Mouse (Mus musculus): ENCODE data around the gene Nudt19. TPM values are rescaled to one million over a fixed set of nuclear protein-coding genes. Genes with fewer than 3 reads are reported as not detected.
"Not testable (repeated sequence)": the region's sequence is repeated elsewhere in the genome, so short reads cannot be mapped to it uniquely, and the experiment has no call there.

Nudt19 gene
- total RNA-seq, 1 experiment from 2014 or later: 49.6 TPM

GRCm38 (mm10) chr7:35535750-35536512 is 20.2 kb downstream of the Nudt19 start:
- no peak for ATAC-seq (replicated peaks in 1 of 2; ENCODE audit: insufficient read depth in 1 of 2, low FRiP score in 2 of 2, low TSS enrichment in 1 of 2, low read depth in 1 of 2, poor library complexity in 2 of 2, severe bottlenecking in 2 of 2)

DNA sequence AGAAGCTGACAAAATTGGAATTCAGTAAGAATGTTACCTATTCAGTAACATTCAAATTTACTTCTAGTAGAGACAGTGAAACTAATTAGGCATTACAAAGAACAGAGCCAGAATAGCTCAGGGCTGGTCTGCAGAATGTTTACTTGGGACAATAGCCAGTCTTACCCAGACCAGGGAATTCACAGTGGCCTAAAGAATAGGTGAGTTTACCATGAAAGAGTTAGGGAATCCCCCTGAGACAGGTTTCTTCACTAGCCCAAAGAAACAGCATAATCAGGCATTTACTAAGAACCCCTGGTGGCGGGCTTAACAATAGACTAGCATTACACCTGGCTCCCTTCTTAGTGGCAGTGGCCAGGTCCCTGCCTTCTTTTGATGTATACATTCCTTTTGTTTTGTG is 25.6 kb downstream of the Nudt19 start:
- ATAC-seq (replicated peaks in 1 of 2; ENCODE audit: insufficient read depth in 1 of 2, low FRiP score in 2 of 2, low TSS enrichment in 1 of 2, low read depth in 1 of 2, poor library complexity in 2 of 2, severe bottlenecking in 2 of 2): not testable (repeated sequence)

DNA sequence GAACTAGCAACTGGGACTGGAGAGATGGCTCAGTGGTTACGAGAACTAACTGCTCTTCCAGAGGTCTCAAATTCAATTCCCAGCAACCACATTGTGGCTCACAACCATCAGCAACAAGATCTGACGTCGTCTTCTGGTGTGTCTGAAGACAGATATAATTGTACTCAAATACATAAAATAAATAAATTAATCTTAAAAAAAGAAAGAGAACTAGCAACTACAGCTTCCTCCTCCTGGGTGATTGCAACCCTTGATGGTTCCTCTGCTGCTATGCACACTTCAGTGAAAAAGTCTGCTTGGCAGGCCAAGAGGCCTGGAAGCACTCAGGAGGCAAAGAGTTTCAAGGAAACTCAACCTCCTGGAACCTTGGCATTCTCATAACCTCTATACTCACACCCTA is 26.1 kb downstream of the Nudt19 start:
- ATAC-seq (replicated peaks in 1 of 2; ENCODE audit: insufficient read depth in 1 of 2, low FRiP score in 2 of 2, low TSS enrichment in 1 of 2, low read depth in 1 of 2, poor library complexity in 2 of 2, severe bottlenecking in 2 of 2): no peak

DNA sequence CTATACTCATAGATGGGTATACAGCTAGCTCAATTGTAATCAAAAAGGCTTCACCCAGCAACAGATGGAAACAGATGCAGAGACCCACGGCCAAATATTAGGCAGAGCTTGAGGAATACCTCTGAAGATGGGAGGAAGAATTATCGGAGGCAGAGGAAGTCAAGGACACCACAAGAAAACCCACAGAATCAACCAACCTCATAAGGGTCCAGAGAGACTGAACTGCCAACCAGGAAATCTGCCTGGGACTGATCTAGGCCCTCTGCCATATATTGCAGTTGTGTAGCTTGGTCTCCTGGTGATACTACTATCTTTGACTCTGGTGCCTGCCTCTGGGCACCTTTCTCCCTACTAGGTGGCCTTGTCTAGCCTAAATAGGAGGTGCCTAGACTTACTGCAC is 29.3 kb downstream of the Nudt19 start:
- no peak for ATAC-seq (replicated peaks in 1 of 2; ENCODE audit: insufficient read depth in 1 of 2, low FRiP score in 2 of 2, low TSS enrichment in 1 of 2, low read depth in 1 of 2, poor library complexity in 2 of 2, severe bottlenecking in 2 of 2)

DNA sequence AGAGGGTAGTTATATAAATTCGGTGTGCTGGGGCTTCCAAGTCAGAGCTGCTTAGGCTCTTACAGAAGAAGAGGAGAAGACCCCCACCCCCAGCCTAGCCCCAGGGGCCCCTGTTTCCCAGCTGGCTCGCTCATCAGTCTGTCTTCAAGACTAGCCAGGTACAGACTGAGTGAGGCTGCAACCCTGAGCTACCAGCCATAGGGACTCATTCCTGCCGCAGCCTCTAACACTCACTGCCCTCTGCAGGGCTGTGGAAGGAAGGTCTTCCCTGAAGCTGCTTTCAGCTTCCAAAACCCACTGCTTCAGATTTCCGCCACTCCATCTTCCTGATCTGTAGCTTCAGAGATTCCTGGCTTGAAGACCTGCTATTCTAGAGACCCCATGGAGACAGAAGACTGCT is 54.1 kb downstream of the Nudt19 start:
- ATAC-seq (replicated peaks in 1 of 2; ENCODE audit: insufficient read depth in 1 of 2, low FRiP score in 2 of 2, low TSS enrichment in 1 of 2, low read depth in 1 of 2, poor library complexity in 2 of 2, severe bottlenecking in 2 of 2): peak in 1 of 2 experiments; percentile 48; a peak in 1 of 4 replicates

DNA sequence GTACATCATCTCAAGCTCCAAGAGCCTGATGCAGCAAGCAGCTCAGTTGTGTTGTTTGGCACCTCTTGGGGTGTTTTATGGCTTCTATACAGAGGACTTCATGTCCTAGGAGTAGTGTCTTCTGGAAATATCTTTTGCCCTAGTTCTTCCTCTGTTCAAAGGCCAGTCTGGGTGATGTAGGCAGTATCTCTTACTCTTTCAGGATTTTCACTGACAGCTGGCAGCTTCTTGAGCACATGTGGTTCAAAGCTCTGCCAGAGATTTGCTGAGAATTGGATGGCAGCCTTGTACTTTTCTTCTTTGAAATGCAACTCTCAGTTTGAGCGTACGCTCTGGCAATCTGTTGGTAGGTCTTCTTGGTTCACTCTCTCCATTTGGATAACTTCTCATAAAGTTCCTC is 58.6 kb downstream of the Nudt19 start:
- no peak for ATAC-seq (replicated peaks in 1 of 2; ENCODE audit: insufficient read depth in 1 of 2, low FRiP score in 2 of 2, low TSS enrichment in 1 of 2, low read depth in 1 of 2, poor library complexity in 2 of 2, severe bottlenecking in 2 of 2)

Other genes starting within 250 kb of the Nudt19 start
- 17.3 and 20.3 TPM in 2 replicates for gene Gpatch1, start 237.9 kb downstream of the Nudt19 start, total RNA-seq (2017)
- not detected in 2 replicates for gene Rhpn2, start 222.1 kb downstream of the Nudt19 start, total RNA-seq (2017)
- gene Faap24, start 159.5 kb downstream of the Nudt19 start, total RNA-seq (2017): 9.4 and 10.0 TPM in 2 replicates
- gene Cep89, start 159.3 kb downstream of the Nudt19 start, total RNA-seq (2017): 22.2 and 25.0 TPM in 2 replicates
- not detected in 2 replicates for gene Slc7a9, start 107.5 kb downstream of the Nudt19 start, total RNA-seq (2017)
- gene Tdrd12, start 18.6 kb downstream of the Nudt19 start, total RNA-seq (2017): not detected in 2 replicates
- 0.19 and 0.84 TPM in 2 replicates for gene Rgs9bp, start 29.3 kb upstream of the Nudt19 start, total RNA-seq (2017)
- gene Ankrd27, start 29.9 kb upstream of the Nudt19 start, total RNA-seq (2017): 37.3 and 42.2 TPM in 2 replicates
- gene Pdcd5, start 91.2 kb upstream of the Nudt19 start, total RNA-seq (2017): 89.5 and 110 TPM in 2 replicates
- 24.0 and 32.1 TPM in 2 replicates for gene Dpy19l3, start 198.2 kb upstream of the Nudt19 start, total RNA-seq (2017)
- gene Zfp507, start 246.7 kb upstream of the Nudt19 start, total RNA-seq (2017): 24.5 and 31.0 TPM in 2 replicates